Mouse (Mus musculus) testis, adult 2 months (tissue): Measurements from ENCODE around the gene Clec2i. TPM values are rescaled to one million over a fixed set of nuclear protein-coding genes. Genes with fewer than 3 reads are reported as not detected.

Source experiments
- H3K27ac ChIP-seq: fragments of 200-500 bp; 2 replicates; pipeline ENCODE4 v1.5.1; 2012; ENCODE audit warnings: low read depth, low read length; ENCODE audit not compliant: control insufficient read depth, insufficient read depth
- H3K27me3 ChIP-seq: fragments of 200-500 bp; 2 replicates; pipeline ENCODE4 v1.6.1; 2012; ENCODE audit warnings: mild to moderate bottlenecking, low read length, moderate library complexity; ENCODE audit not compliant: control insufficient read depth, insufficient read depth
- H3K36me3 ChIP-seq: fragments of 200-500 bp; 2 replicates; pipeline ENCODE4 v1.6.1; 2012; ENCODE audit warnings: mild to moderate bottlenecking, low read length; ENCODE audit not compliant: control insufficient read depth, insufficient read depth
- H3K4me1 ChIP-seq: fragments of 200-500 bp; 2 replicates; pipeline ENCODE4 v1.6.1; 2012; ENCODE audit warnings: low read length; ENCODE audit not compliant: control insufficient read depth, insufficient read depth
- H3K4me3 ChIP-seq: fragments of 200-500 bp; 2 replicates; pipeline ENCODE4 v1.5.1; 2012; ENCODE audit warnings: low read depth, mild to moderate bottlenecking, low read length, moderate library complexity, mixed read lengths; ENCODE audit not compliant: control insufficient read depth
- CTCF ChIP-seq: fragments of 200-500 bp; IDR thresholded peaks from 2 replicates; pipeline ENCODE4 v1.5.1; 2012; ENCODE audit warnings: low read depth, mild to moderate bottlenecking, inconsistent platforms, low read length, moderate library complexity; ENCODE audit not compliant: control insufficient read depth, insufficient read depth, insufficient replicate concordance
- POLR2A ChIP-seq: fragments of 200-500 bp; IDR thresholded peaks from 2 replicates; pipeline ENCODE4 v1.6.1; 2012; ENCODE audit warnings: low read depth, mild to moderate bottlenecking, inconsistent platforms, low read length, moderate library complexity; ENCODE audit not compliant: control insufficient read depth
- polyA plus RNA-seq: library from polyadenylated mRNA; depleted of rRNA; stranded (reverse); fragments of >200 nt; gene quantifications from 2 replicates; pipeline ENCODE4 v1.2.3, GENCODE M21; 2012; rRNA removed

Clec2i gene
- polyA plus RNA-seq, 1 experiment: not detected

GRCm38 (mm10) chr6:128941646-128942421 lies 54.4 kb downstream of the Clec2i start:
- Histone ChIP-seq H3K4me1 (no peaks in the 10 kb centered on the region), H3K36me3 (no peaks in the 10 kb centered on the region), H3K4me3 (no peak overlapping the region), H3K27ac (no peak overlapping the region), H3K27me3 (no peaks in the 10 kb centered on the region)
- TF ChIP-seq POLR2A (no peak), CTCF (no peak)

GRCm38 (mm10) chr6:128945564-128945963 lies 58.2 kb downstream of the Clec2i start:
- H3K27me3 ChIP-seq: no peaks in the 10 kb centered on the region
- H3K36me3 ChIP-seq: no peaks in the 10 kb centered on the region
- no peaks in the 10 kb centered on the region for H3K4me1 ChIP-seq
- H3K27ac ChIP-seq: no peak overlapping the region
- no peak overlapping the region for H3K4me3 ChIP-seq
- TF ChIP-seq POLR2A: no peak
- no peak for TF ChIP-seq CTCF

Other genes with a start within 250 kb of the Clec2i start
- gene Clec2h, start 225.2 kb upstream of the Clec2i start, polyA plus RNA-seq: 0.10 TPM in 2 replicates
- gene Klrb1, start 164.5 kb upstream of the Clec2i start, polyA plus RNA-seq: 19.1 and 37.2 TPM in 2 replicates
- gene Klrb1c, start 98.4 kb upstream of the Clec2i start, polyA plus RNA-seq: 0.25 TPM in 1 of 2 replicates, not detected in the other
- gene Gm44511, start 61.3 kb upstream of the Clec2i start, polyA plus RNA-seq: not detected in 2 replicates
- gene Klrb1b, start 61.3 kb upstream of the Clec2i start, polyA plus RNA-seq: not detected in 2 replicates
- 0.08 and 0.09 TPM in 2 replicates for gene BC035044, start 3.5 kb downstream of the Clec2i start, polyA plus RNA-seq
- gene Clec2g, start 46.8 kb downstream of the Clec2i start, polyA plus RNA-seq: not detected in 2 replicates
- not detected in 2 replicates for gene Klrb1f, start 158.3 kb downstream of the Clec2i start, polyA plus RNA-seq
- gene Clec2e, start 213.3 kb downstream of the Clec2i start, polyA plus RNA-seq: 0.05 TPM in 1 of 2 replicates, not detected in the other